Mouse (Mus musculus) MEL (cell line): ENCODE data around the gene Lhx5. TPM values are rescaled to one million over a fixed set of nuclear protein-coding genes. Genes with fewer than 3 reads are reported as not detected.

Source experiments
- DNase-seq: peaks from one replicate; pipeline ENCODE4 v3.0.0; 2011; ENCODE audit warnings: low read depth, low spot score
- H3K27ac ChIP-seq: 2 replicates; pipeline ENCODE4 v1.5.1; 2012; ENCODE audit warnings: low read depth, mild to moderate bottlenecking, control low read depth, low read length, moderate library complexity; ENCODE audit not compliant: control insufficient read depth
- H3K27me3 ChIP-seq, 2 experiments: fragments of 150-350 bp in 1 of 2; sonication (generic) in 1 of 2; 2 replicates each; pipeline ENCODE4 v1.6.1; 2012; ENCODE audit warnings: low read length in 2 of 2, mild to moderate bottlenecking in 2 of 2, improper control_type of control experiment in 1 of 2, moderate library complexity in 1 of 2; ENCODE audit not compliant: insufficient read depth in 2 of 2, control insufficient read depth in 1 of 2
- H3K36me3 ChIP-seq, 2 experiments: 2 replicates each; pipeline ENCODE4 v1.6.1; 2012 to 2014; ENCODE audit warnings: low read length in 2 of 2, improper control_type of control experiment in 1 of 2, inconsistent platforms in 1 of 2, mild to moderate bottlenecking in 1 of 2; ENCODE audit not compliant: insufficient read depth in 2 of 2, control insufficient read depth in 1 of 2
- H3K4me1 ChIP-seq, 2 experiments: fragments of 150-350 bp in 1 of 2; sonication (generic) in 1 of 2; 2 replicates each; pipeline ENCODE4 v1.6.1; 2012; ENCODE audit warnings: low read length in 2 of 2, improper control_type of control experiment in 1 of 2, mild to moderate bottlenecking in 1 of 2; ENCODE audit not compliant: insufficient read depth in 2 of 2, control insufficient read depth in 1 of 2
- H3K4me3 ChIP-seq, 2 experiments: fragments of 150-350 bp in 1 of 2; sonication (generic) in 1 of 2; 2 replicates each; pipeline ENCODE4 v1.5.1; 2012; ENCODE audit warnings: low read depth in 2 of 2, low read length in 2 of 2, mild to moderate bottlenecking in 2 of 2, moderate library complexity in 2 of 2, control low read depth in 1 of 2, improper control_type of control experiment in 1 of 2; ENCODE audit not compliant: control insufficient read depth in 1 of 2, insufficient read depth in 1 of 2
- H3K79me2 ChIP-seq: 2 replicates; pipeline ENCODE4 v1.6.1; 2012; ENCODE audit warnings: mild to moderate bottlenecking, low read length, moderate library complexity; ENCODE audit not compliant: control insufficient read depth, poor library complexity, insufficient read depth
- H3K9ac ChIP-seq: 2 replicates; pipeline ENCODE4 v1.6.1; 2012; ENCODE audit warnings: low read depth, mild to moderate bottlenecking, control low read depth, low read length, moderate library complexity; ENCODE audit not compliant: control insufficient read depth, poor library complexity, severe bottlenecking
- H3K9me3 ChIP-seq: fragments of 150-350 bp; sonication (generic); replicated peaks from 2 replicates; pipeline ENCODE4 v1.6.1; 2012; ENCODE audit warnings: mild to moderate bottlenecking, low read length, improper control_type of control experiment, moderate library complexity; ENCODE audit not compliant: insufficient read depth
- CHD2 ChIP-seq: IDR thresholded peaks from 2 replicates; pipeline ENCODE4 v1.6.1; 2011; ENCODE audit warnings: low read length, improper control_type of control experiment
- E2F4 ChIP-seq: IDR thresholded peaks from 2 replicates; pipeline ENCODE4 v1.6.1; 2011; ENCODE audit warnings: low read depth, low read length, improper control_type of control experiment, borderline replicate concordance
- ELF1 ChIP-seq: IDR thresholded peaks from 2 replicates; pipeline ENCODE4 v1.6.1; 2014; ENCODE audit warnings: low read depth, mild to moderate bottlenecking, inconsistent platforms, low read length, improper control_type of control experiment, moderate library complexity
- EP300 ChIP-seq, 2 experiments: IDR thresholded peaks; 2 replicates each; pipeline ENCODE4 v1.6.1; 2011; ENCODE audit warnings: improper control_type of control experiment in 2 of 2, low read length in 2 of 2, low read depth in 1 of 2, mild to moderate bottlenecking in 1 of 2
- GABPA ChIP-seq: IDR thresholded peaks from 2 replicates; pipeline ENCODE4 v1.6.1; 2012; ENCODE audit warnings: low read depth, mild to moderate bottlenecking, inconsistent platforms, low read length, improper control_type of control experiment, moderate library complexity
- HCFC1 ChIP-seq: IDR thresholded peaks from 2 replicates; pipeline ENCODE4 v1.6.1; 2012; ENCODE audit warnings: low read depth, mild to moderate bottlenecking, inconsistent platforms, low read length, improper control_type of control experiment, moderate library complexity
- KAT2A ChIP-seq: conservative IDR thresholded peaks from 2 replicates; pipeline ENCODE4 v1.6.1; 2012; ENCODE audit warnings: low read depth, low read length, improper control_type of control experiment, inconsistent platforms
- MAX ChIP-seq: IDR thresholded peaks from 2 replicates; pipeline ENCODE4 v1.6.1; 2011; ENCODE audit warnings: low read length, improper control_type of control experiment
- MYB ChIP-seq: IDR thresholded peaks from 2 replicates; pipeline ENCODE4 v1.6.1; 2011; ENCODE audit warnings: mild to moderate bottlenecking, low read depth, low read length, improper control_type of control experiment
- MYC ChIP-seq: IDR thresholded peaks from 2 replicates; pipeline ENCODE4 v1.6.1; 2011; ENCODE audit warnings: low read depth, mild to moderate bottlenecking, low read length, improper control_type of control experiment, moderate library complexity
- POLR2AphosphoS5 ChIP-seq: IDR thresholded peaks from 2 replicates; pipeline ENCODE4 v1.6.1; 2012; ENCODE audit warnings: low read depth, borderline replicate concordance, mild to moderate bottlenecking, inconsistent platforms, low read length, moderate library complexity, mixed read lengths
- RAD21 ChIP-seq: IDR thresholded peaks from 2 replicates; pipeline ENCODE4 v1.6.1; 2011; ENCODE audit warnings: mild to moderate bottlenecking, low read depth, low read length, improper control_type of control experiment
- SMC3 ChIP-seq: IDR thresholded peaks from 2 replicates; pipeline ENCODE4 v1.6.1; 2011; ENCODE audit warnings: low read depth, low read length, improper control_type of control experiment
- TAL1 ChIP-seq: IDR thresholded peaks from 2 replicates; pipeline ENCODE4 v1.6.1; 2012; ENCODE audit warnings: mild to moderate bottlenecking, inconsistent platforms, low read length, moderate library complexity, mixed read lengths
- TBP ChIP-seq: IDR thresholded peaks from 2 replicates; pipeline ENCODE4 v1.8.0; 2011; ENCODE audit warnings: low read depth, low read length, improper control_type of control experiment
- TCF12 ChIP-seq: IDR thresholded peaks from 2 replicates; pipeline ENCODE4 v1.6.1; 2014; ENCODE audit warnings: low read depth, mild to moderate bottlenecking, inconsistent platforms, low read length, improper control_type of control experiment, moderate library complexity
- UBTF ChIP-seq: IDR thresholded peaks from 2 replicates; pipeline ENCODE4 v1.6.1; 2012; ENCODE audit warnings: low read depth, mild to moderate bottlenecking, inconsistent platforms, low read length, improper control_type of control experiment, moderate library complexity, borderline replicate concordance; ENCODE audit not compliant: insufficient read depth
- USF1 ChIP-seq: IDR thresholded peaks from 2 replicates; pipeline ENCODE4 v1.6.1; 2014; ENCODE audit warnings: low read depth, mild to moderate bottlenecking, inconsistent platforms, low read length, improper control_type of control experiment, moderate library complexity
- USF2 ChIP-seq, 2 experiments: IDR thresholded peaks; 2 replicates each; pipeline ENCODE4 v1.6.1; 2011 to 2012; ENCODE audit warnings: improper control_type of control experiment in 2 of 2, low read length in 2 of 2, borderline replicate concordance in 1 of 2, inconsistent platforms in 1 of 2, low read depth in 1 of 2, mild to moderate bottlenecking in 1 of 2; ENCODE audit not compliant: insufficient read depth in 1 of 2
- polyA plus RNA-seq, 2 experiments: library from polyadenylated mRNA; stranded (reverse) in 1 of 2; unstranded in 1 of 2; fragments of >175 nt in 1 of 2; fragments of >200 nt in 1 of 2; gene quantifications; 2 replicates each; pipeline versions ENCODE4 v1.2.1 to v1.2.4; 2012; ENCODE audit warnings: low replicate concordance in 2 of 2, low read depth in 1 of 2; ENCODE audit not compliant: insufficient read length in 2 of 2, insufficient read depth in 1 of 2, missing spikeins in 1 of 2
- total RNA-seq: library from RNA; depleted of rRNA; stranded (reverse); fragments of 300-350 nt; gene quantifications from 2 replicates; pipeline ENCODE4 v1.2.3, GENCODE M21; 2012

The Lhx5 gene
- total and polyA plus RNA-seq, 3 experiments, result not detected

GRCm38 (mm10) chr5:120428990-120429389 lies 2.5 kb upstream of the Lhx5 start:
- no peak overlapping the region for H3K4me3 ChIP-seq
- no peaks in the 10 kb centered on the region for H3K27me3 ChIP-seq
- no peak for DNase-seq
- H3K4me1 ChIP-seq, result no peaks in the 10 kb centered on the region
- H3K36me3 ChIP-seq, result no peaks in the 10 kb centered on the region
- H3K79me2 ChIP-seq, result no peaks in the 10 kb centered on the region
- no peaks in the 10 kb centered on the region for H3K9me3 ChIP-seq
- TF ChIP-seq TCF12 (no peak), CHD2 (no peak)
- H3K27ac ChIP-seq, result no peak overlapping the region
- H3K9ac ChIP-seq, result no peak overlapping the region

- TF ChIP-seq EP300 (IDR thresholded peaks at IDR 0.05; ENCODE audit: low read depth in 1 of 2, low read length in 2 of 2) (no peak), UBTF (no peak), MYB (no peak), SMC3 (no peak), TBP (no peak), E2F4 (no peak), POLR2AphosphoS5 (no peak), MAX (no peak), RAD21 (no peak), TAL1 (no peak), GABPA (no peak), HCFC1 (no peak), USF2 (IDR thresholded peaks at IDR 0.05; ENCODE audit: borderline replicate concordance in 1 of 2, insufficient read depth in 1 of 2, low read depth in 1 of 2, low read length in 2 of 2) (no peak), USF1 (no peak), KAT2A (no peak), ELF1 (no peak), MYC (no peak)
- no peaks in the 10 kb centered on the region for H3K36me3 ChIP-seq
- H3K27me3 ChIP-seq, result no peaks in the 10 kb centered on the region
- H3K9ac ChIP-seq, result no peak overlapping the region
- no peak overlapping the region for H3K4me3 ChIP-seq
- no peak for DNase-seq
- no peaks in the 10 kb centered on the region for H3K79me2 ChIP-seq
- H3K27ac ChIP-seq, result no peak overlapping the region
- no peaks in the 10 kb centered on the region for H3K9me3 ChIP-seq
- no peaks in the 10 kb centered on the region for H3K4me1 ChIP-seq
These were observed 1.8 kb upstream of the Lhx5 start for GRCm38 (mm10) chr5:120429692-120430091.
